Mouse (Mus musculus) liver, embryonic 16.5 days (tissue): ENCODE measurements around the gene Cluh. TPM values are rescaled to one million over a fixed set of nuclear protein-coding genes. Genes with fewer than 3 reads are reported as not detected.

Experiments used
- ATAC-seq: fragments of 200-750 bp; cut with Nextera tagmentation; 2 replicates; pipeline ENCODE4 v1.8.0; 2017; ENCODE audit warnings: low read depth, mild to moderate bottlenecking, moderate number of reproducible peaks, moderate library complexity
- H3K27ac ChIP-seq: fragments of 300-500 bp; sonication (generic); 2 replicates; pipeline ENCODE4 v1.5.1; 2014; ENCODE audit warnings: mild to moderate bottlenecking, low read length
- H3K27me3 ChIP-seq: fragments of 300-500 bp; sonication (generic); 2 replicates; pipeline ENCODE4 v1.6.1; 2014; ENCODE audit warnings: low read depth, low read length, mixed read lengths; ENCODE audit not compliant: control insufficient read depth, insufficient read depth
- H3K36me3 ChIP-seq: fragments of 300-500 bp; sonication (generic); 2 replicates; pipeline ENCODE4 v1.6.1; 2014; ENCODE audit warnings: mild to moderate bottlenecking; ENCODE audit not compliant: control insufficient read depth, insufficient read depth
- H3K4me1 ChIP-seq: fragments of 300-500 bp; sonication (generic); 2 replicates; pipeline ENCODE4 v1.6.1; 2014; ENCODE audit warnings: low read depth, low read length, mixed read lengths; ENCODE audit not compliant: control insufficient read depth
- H3K4me2 ChIP-seq: fragments of 300-500 bp; sonication (generic); 2 replicates; pipeline ENCODE4 v1.6.1; 2014; ENCODE audit warnings: low read depth, low read length, mixed read lengths
- H3K4me3 ChIP-seq: fragments of 300-500 bp; sonication (generic); 2 replicates; pipeline ENCODE4 v1.5.1; 2014; ENCODE audit warnings: low read depth, mild to moderate bottlenecking, low read length
- H3K9ac ChIP-seq: fragments of 300-500 bp; sonication (generic); 2 replicates; pipeline ENCODE4 v1.6.1; 2014; ENCODE audit warnings: low read depth, low read length
- H3K9me3 ChIP-seq: fragments of 300-500 bp; sonication (generic); replicated peaks from 2 replicates; pipeline ENCODE4 v1.6.1; 2016; ENCODE audit warnings: low read length; ENCODE audit not compliant: control insufficient read depth
- WGBS: fragments of 180-500 bp; shearing (Covaris S2); extraction: QIAGEN DNeasy Blood & Tissue Kit; methylation state at CpG from one replicate; pipeline ENCODE4 v1.1.7; 2014; ENCODE audit not compliant: insufficient replicate concordance; 5-methylcytosine and 5-hydroxymethylcytosine counted together
- polyA plus RNA-seq: library from polyadenylated mRNA; unstranded; fragments of >200 nt; fragmentation: Nextera tagmentation; extraction: Ambion mirVana; gene quantifications from 2 replicates; pipeline ENCODE4 v1.2.1, GENCODE M21; 2015

Cluh gene
- polyA plus RNA-seq, 1 experiment from 2014 or later, result 35.3 TPM

DNA sequence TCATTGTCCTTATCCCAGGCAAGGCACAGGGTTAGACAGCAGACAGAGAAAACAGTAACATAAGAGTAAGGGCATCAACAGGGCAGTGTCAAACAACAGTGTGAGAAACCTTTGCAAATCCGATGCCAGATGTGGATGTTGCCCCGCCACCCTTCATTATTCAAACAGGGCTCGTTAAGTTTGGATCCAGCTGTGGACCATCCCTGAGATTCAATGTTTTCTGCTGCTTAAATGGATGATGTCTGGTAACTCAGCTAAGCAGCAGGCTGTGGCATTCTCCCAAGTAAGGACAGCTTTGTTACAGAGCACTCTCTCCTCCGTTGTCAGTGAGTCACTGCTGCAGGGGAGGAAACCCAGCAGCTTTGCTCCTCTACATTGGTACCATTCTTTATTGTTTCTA, 25.9 kb downstream of the Cluh start:
- Histone ChIP-seq H3K27ac (no peak overlapping the region), H3K9ac (no peak overlapping the region), H3K9me3 (no peaks in the 10 kb centered on the region), H3K4me1 (peaks cover 16% of the 10 kb centered on the region), H3K27me3 (no peaks in the 10 kb centered on the region), H3K4me2 (no peak overlapping the region), H3K4me3 (no peak overlapping the region), H3K36me3 (peaks cover 47% of the 10 kb centered on the region)
- 85% methylated on average over 4 of the region's 4 CpGs for WGBS
- no peak for ATAC-seq

DNA sequence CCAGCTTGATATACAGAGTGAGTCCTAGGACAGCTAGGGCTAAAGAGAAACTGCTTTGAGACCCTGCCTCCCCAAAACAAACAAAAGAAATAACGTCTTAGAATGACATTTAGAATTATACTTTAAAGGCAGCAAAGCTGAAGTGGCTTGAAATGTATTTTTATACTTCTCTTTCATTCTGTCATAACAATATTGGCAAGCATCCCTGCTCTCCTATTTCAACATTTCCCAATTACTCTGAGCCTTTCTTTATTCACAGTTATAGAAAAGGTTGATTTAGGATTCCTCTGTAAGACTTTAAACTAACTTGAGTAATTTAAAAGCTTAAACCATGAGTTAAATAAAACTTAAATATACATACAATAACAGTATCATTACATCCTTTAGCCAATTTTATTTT, 42.9 kb downstream of the Cluh start:
- Histone ChIP-seq H3K27ac (no peak overlapping the region), H3K4me1 (peaks cover 2% of the 10 kb centered on the region; the same call in 1 of the 2 replicates), H3K4me2 (no peak overlapping the region), H3K27me3 (no peaks in the 10 kb centered on the region), H3K9me3 (no peaks in the 10 kb centered on the region), H3K4me3 (no peak overlapping the region), H3K36me3 (peaks cover 27% of the 10 kb centered on the region), H3K9ac (no peak overlapping the region)
- ATAC-seq, result no peak
- whole genome bisulfite sequencing, result 77% methylated on average over 1 of the region's 1 CpGs

DNA sequence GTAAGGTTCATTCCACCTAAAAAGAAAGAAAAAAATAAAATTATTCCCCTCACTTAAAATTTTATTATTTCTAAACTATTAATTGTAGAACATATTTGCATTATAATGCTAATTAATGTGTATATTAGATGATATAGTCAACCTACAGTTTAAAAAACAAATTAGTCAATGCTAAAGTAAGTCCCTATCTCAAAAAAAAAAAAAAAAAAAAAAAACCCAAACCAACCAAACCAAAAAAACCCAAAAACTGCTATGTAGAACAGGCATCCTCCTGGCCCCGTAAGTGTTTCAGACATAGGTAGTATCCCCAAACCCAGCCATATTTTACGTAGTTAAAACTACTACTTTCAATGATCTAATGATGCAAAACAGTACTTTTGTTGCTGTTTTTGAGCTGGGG, 50.2 kb downstream of the Cluh start:
- no peak overlapping the region for H3K27ac ChIP-seq
- no peaks in the 10 kb centered on the region for H3K27me3 ChIP-seq
- H3K9me3 ChIP-seq, result no peaks in the 10 kb centered on the region
- peaks cover 2% of the 10 kb centered on the region; the same call in 1 of the 2 replicates for H3K4me1 ChIP-seq
- H3K9ac ChIP-seq, result no peak overlapping the region
- no peak for ATAC-seq
- peaks cover 24% of the 10 kb centered on the region for H3K36me3 ChIP-seq
- H3K4me2 ChIP-seq, result no peak overlapping the region
- 98% methylated on average over 2 of the region's 2 CpGs for WGBS
- H3K4me3 ChIP-seq, result no peak overlapping the region

DNA sequence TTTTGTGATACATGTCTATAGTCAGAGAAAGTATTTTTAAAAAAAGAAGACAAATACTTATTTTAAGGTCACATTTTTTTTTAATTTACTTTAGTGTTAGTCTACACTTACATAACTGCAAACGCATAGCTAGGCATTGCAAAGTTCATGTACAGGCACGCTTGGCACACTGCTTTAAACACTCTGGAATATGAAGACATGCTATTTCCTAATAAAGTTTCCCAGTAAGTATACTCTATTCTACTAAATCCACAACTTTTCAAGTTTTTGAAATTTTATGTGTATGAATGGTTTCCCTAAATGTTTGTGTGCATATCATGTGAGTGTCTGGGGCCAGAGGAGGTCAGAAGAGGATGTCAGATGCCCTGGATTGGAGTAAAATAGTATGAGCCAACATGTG, 54.8 kb downstream of the Cluh start:
- ATAC-seq, result no peak
- no peaks in the 10 kb centered on the region; the same call in none of the 2 replicates for H3K4me1 ChIP-seq
- H3K27me3 ChIP-seq, result no peaks in the 10 kb centered on the region
- H3K4me3 ChIP-seq, result no peak overlapping the region
- H3K9me3 ChIP-seq, result no peaks in the 10 kb centered on the region
- H3K36me3 ChIP-seq, result no peaks in the 10 kb centered on the region
- H3K9ac ChIP-seq, result no peak overlapping the region
- WGBS, result 82% methylated on average over 2 of the region's 2 CpGs
- no peak overlapping the region for H3K27ac ChIP-seq
- H3K4me2 ChIP-seq, result no peak overlapping the region

DNA sequence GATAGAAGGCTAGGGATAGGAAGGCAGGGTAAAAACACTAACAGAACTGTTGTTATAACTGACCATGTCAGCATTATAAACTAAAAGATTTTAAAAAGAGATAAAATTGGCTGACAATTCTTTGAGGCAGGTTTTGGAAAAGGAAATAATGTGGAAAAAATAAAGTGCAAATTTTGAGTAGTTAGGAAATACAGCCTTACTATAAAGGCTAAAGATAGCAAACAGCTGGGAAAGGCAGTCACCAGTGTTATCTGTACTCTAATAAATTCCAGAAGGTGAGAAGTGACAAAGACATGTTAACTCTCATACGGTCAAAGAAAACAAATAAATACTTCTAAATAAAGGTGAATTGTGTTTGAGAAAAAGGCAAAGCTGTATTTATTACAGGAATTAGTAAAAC, 59.5 kb downstream of the Cluh start:
- H3K36me3 ChIP-seq, result no peaks in the 10 kb centered on the region
- H3K4me1 ChIP-seq, result peaks cover 5% of the 10 kb centered on the region
- H3K9ac ChIP-seq, result no peak overlapping the region
- ATAC-seq, result no peak
- H3K27ac ChIP-seq, result no peak overlapping the region
- H3K4me2 ChIP-seq, result no peak overlapping the region
- H3K9me3 ChIP-seq, result no peaks in the 10 kb centered on the region
- H3K27me3 ChIP-seq, result no peaks in the 10 kb centered on the region
- H3K4me3 ChIP-seq, result no peak overlapping the region
- 35% methylated on average over 1 of the region's 1 CpGs for WGBS

DNA sequence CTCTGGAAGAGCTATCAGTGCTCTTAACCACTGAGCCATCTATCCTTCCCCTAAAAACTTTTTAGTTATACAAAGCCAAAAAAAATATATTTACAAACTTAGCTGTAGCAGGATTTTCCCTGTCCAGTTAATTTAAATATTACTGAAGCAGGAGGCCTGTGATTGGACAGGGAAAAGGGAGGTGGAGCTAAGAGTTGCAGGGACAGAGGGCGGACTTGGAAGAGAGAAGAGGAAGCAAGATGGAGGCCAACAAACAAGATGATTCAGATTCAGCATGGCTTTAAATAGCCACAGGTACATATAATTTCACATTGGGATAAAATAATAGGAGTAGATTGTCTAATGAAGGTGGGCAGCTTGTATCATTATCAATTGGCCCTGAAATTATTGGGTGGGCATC, 61.4 kb downstream of the Cluh start:
- H3K4me3 ChIP-seq, result no peak overlapping the region

DNA sequence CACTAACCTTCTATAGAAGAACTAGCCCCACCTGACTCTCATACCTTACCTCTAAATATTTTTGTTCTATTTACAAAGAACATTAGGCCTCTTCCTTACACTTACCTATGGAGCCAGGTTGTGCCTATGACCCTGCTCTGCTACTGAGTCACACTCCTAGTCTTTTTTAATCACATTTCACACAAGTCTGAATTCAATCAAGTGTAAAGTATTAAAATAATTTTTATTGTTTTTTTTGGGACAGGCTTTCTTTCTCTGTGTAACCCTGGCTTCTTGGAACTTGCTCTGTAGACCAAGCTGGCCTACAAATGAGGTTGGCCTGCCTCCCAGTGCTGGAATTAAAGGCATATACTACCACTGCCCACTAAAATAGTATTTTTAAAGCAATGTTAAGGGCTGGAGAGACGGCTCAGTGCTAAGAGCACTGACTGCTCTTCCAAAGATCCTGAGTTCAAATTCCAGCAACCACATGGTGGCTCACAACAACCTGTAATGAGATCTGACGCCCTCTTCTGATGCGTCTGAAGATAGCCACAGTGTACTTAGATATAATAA, 66.8 kb downstream of the Cluh start:
- H3K4me1 ChIP-seq, result peaks cover 19% of the 10 kb centered on the region
- no peaks in the 10 kb centered on the region for H3K36me3 ChIP-seq
- H3K9ac ChIP-seq, result no peak overlapping the region
- no peak overlapping the region for H3K4me3 ChIP-seq
- no peak overlapping the region for H3K27ac ChIP-seq
- no peak overlapping the region for H3K4me2 ChIP-seq
- 82% methylated on average over 3 of the region's 3 CpGs for WGBS
- no peaks in the 10 kb centered on the region for H3K27me3 ChIP-seq
- no peak for ATAC-seq
- no peaks in the 10 kb centered on the region for H3K9me3 ChIP-seq

More for the DNA sequence above, 61.4 kb downstream of the Cluh start:
- H3K4me2 ChIP-seq, result no peak overlapping the region
- no peak for ATAC-seq
- no peak overlapping the region for H3K9ac ChIP-seq
- peaks cover 5% of the 10 kb centered on the region for H3K4me1 ChIP-seq
- H3K27ac ChIP-seq, result no peak overlapping the region
- H3K27me3 ChIP-seq, result no peaks in the 10 kb centered on the region
- H3K36me3 ChIP-seq, result no peaks in the 10 kb centered on the region
- H3K9me3 ChIP-seq, result no peaks in the 10 kb centered on the region
- WGBS, result 77% methylated on average over 1 of the region's 1 CpGs

Other genes with a start within 250 kb of the Cluh start
- 0.63 and 1.2 TPM in 2 replicates for gene Rap1gap2, start 38.6 kb upstream of the Cluh start, polyA plus RNA-seq
- 8.3 and 10.4 TPM in 2 replicates for gene Ccdc92b, start 29.9 kb upstream of the Cluh start, polyA plus RNA-seq
- gene Pafah1b1, start 75.2 kb downstream of the Cluh start, polyA plus RNA-seq, result 26.4 and 28.0 TPM in 2 replicates
- 15.5 and 16.6 TPM in 2 replicates for gene Mettl16, start 121.3 kb downstream of the Cluh start, polyA plus RNA-seq
- gene Mnt, start 181.4 kb downstream of the Cluh start, polyA plus RNA-seq, result 0.90 and 1.2 TPM in 2 replicates
- gene Sgsm2, start 247.6 kb downstream of the Cluh start, polyA plus RNA-seq, result 0.89 and 1.2 TPM in 2 replicates
- gene Tsr1, start 248.6 kb downstream of the Cluh start, polyA plus RNA-seq, result 16.7 and 17.5 TPM in 2 replicates